8 mouse cellular contexts compared by ENCODE assay signal in the genomic region with DNA sequence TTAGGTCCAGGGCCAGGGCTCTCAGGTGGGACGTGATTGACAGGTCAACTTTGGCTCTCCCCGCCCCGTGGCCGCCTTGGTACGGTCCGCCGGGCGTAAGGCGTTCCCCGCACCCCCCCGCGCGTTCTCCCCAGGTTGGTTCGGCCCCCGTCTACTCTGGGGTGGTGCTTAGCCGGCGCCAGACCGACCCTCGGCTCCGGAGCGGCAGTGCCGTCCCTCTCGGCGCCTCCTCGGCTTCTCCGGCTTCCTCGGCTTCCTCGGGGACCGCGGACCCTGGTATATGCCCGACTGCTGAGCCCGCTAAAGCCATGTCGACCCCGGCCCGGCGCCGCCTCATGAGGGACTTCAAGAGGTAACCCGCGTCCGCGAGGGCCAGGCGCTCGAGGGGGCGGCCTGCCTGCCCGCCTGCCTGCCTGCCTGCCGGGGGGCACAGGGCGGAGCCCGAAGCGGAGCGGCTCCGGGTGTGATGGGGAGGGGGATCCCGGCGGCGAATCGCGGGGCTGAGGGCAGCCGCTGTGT. TPM values are rescaled to one million over a fixed set of nuclear protein-coding genes. Genes with fewer than 3 reads are reported as not detected.
DNase-seq lines count a peak whose midpoint lies in the region; ATAC-seq and TF ChIP-seq lines count a peak whose summit lies in the region.

No protein-coding gene starts in this region.

- H3K27ac ChIP-seq in embryonic facial prominence, embryonic 10.5 days (replicated peaks) = peak overlapping the region; percentile 88
- H3K27ac ChIP-seq in intestine, postnatal 0 days (ENCODE audit: low read depth, low read length) = peak overlapping the region; percentile 80
- peak overlapping the region; percentile 88 for H3K27ac ChIP-seq in midbrain, embryonic 10.5 days (replicated peaks)

- H3K9me3 ChIP-seq in embryonic facial prominence, embryonic 10.5 days = no peaks in the 10 kb centered on the region
- H3K9me3 ChIP-seq in intestine, postnatal 0 days (ENCODE audit: control insufficient read depth) = no peaks in the 10 kb centered on the region
- H3K9me3 ChIP-seq in midbrain, embryonic 10.5 days (replicated peaks) = peaks cover 9% of the 10 kb centered on the region; the same call in 1 of the 2 replicates

- peaks cover 9% of the 10 kb centered on the region for H3K27me3 ChIP-seq in embryonic facial prominence, embryonic 10.5 days (replicated peaks; ENCODE audit: low read depth, poor library complexity, severe bottlenecking)
- no peaks in the 10 kb centered on the region for H3K27me3 ChIP-seq in intestine, postnatal 0 days (replicated peaks; ENCODE audit: control insufficient read depth, insufficient read depth, low read length)
- H3K27me3 ChIP-seq in midbrain, embryonic 10.5 days (ENCODE audit: low read depth, poor library complexity, severe bottlenecking) = no peaks in the 10 kb centered on the region

- H3K4me2 ChIP-seq in intestine, postnatal 0 days (replicated peaks; ENCODE audit: low read depth) = peak overlapping the region; percentile 65

- H3K9ac ChIP-seq in intestine, postnatal 0 days (ENCODE audit: low read depth, low read length) = peak overlapping the region; percentile 83

- DNase-seq in adrenal gland, postnatal 10 days = peak; percentile 94
- peak; percentile 92 for DNase-seq in embryonic facial prominence, embryonic 10.5 days (ENCODE audit: low spot score)
- peak; percentile 78 to 83 for DNase-seq in left cerebral cortex, postnatal 36 days (ENCODE audit: low spot score in 2 of 2)
- peak; percentile 83 for DNase-seq in midbrain, embryonic 10.5 days (ENCODE audit: low spot score)
- peak; percentile 72 to 80 for DNase-seq in right cerebral cortex, postnatal 36 days (ENCODE audit: low spot score in 2 of 2)
- peak; percentile 78 to 87 for DNase-seq in urinary bladder, postnatal 4 days (ENCODE audit: low spot score in 2 of 2)

- H3K36me3 ChIP-seq in embryonic facial prominence, embryonic 10.5 days (replicated peaks) = peaks cover 7% of the 10 kb centered on the region; the same call in 1 of the 2 replicates
- H3K36me3 ChIP-seq in intestine, postnatal 0 days (ENCODE audit: control insufficient read depth, insufficient read depth) = peaks cover 5% of the 10 kb centered on the region; the same call in 1 of the 2 replicates
- 0 out of 2 replicates have a peak, but pooled peaks cover 6% of the 10 kb centered on the region for H3K36me3 ChIP-seq in midbrain, embryonic 10.5 days

- intact Hi-C loops in left cerebral cortex, postnatal 36 days (cut with DNase I) = no loop called here

- ATAC-seq in granulocyte monocyte progenitor cell, adult 5-6 weeks (replicated peaks; ENCODE audit: poor library complexity, severe bottlenecking) = peak; percentile 88
- peak; percentile 94 for ATAC-seq in intestine, postnatal 0 days

- no peak for TF ChIP-seq CTCF in intestine, postnatal 0 days (IDR thresholded peaks at IDR 0.05; ENCODE audit: low read depth)

- H3K4me3 ChIP-seq in embryonic facial prominence, embryonic 10.5 days = peak overlapping the region; percentile 76
- H3K4me3 ChIP-seq in intestine, postnatal 0 days (ENCODE audit: low read depth, low read length) = peak overlapping the region; percentile 71
- peak overlapping the region; percentile 76 for H3K4me3 ChIP-seq in midbrain, embryonic 10.5 days

- peaks cover 5% of the 10 kb centered on the region for H3K4me1 ChIP-seq in embryonic facial prominence, embryonic 10.5 days
- H3K4me1 ChIP-seq in intestine, postnatal 0 days (replicated peaks; ENCODE audit: control insufficient read depth, insufficient read depth, low read length) = no peaks in the 10 kb centered on the region
- H3K4me1 ChIP-seq in midbrain, embryonic 10.5 days = peaks cover 5% of the 10 kb centered on the region

- WGBS in embryonic facial prominence, embryonic 10.5 days = 15% methylated on average over 57 of the region's 57 CpGs
- WGBS in intestine, postnatal 0 days = 19% methylated on average over 57 of the region's 57 CpGs
- WGBS in midbrain, embryonic 10.5 days = 16% methylated on average over 57 of the region's 57 CpGs

RNA-seq across cellular contexts. Expression of gene C330007P06Rik, which starts 0.3 kb away (rescaled TPM):
- total RNA-seq in adrenal gland, postnatal 10 days (2021) = 10 to 100 TPM; 41.0 to 46.1 TPM
- 34.1 and 35.4 TPM in 2 replicates for polyA plus RNA-seq in embryonic facial prominence, embryonic 10.5 days (2016; fragmentation: Nextera tagmentation; extraction: Ambion mirVana)
- 26.3 and 26.8 TPM in 2 replicates for total RNA-seq in granulocyte monocyte progenitor cell, adult 5-6 weeks (2014; fragmentation: Nextera tagmentation)
- 70.1 and 71.1 TPM in 2 replicates for total RNA-seq in granulocyte monocyte progenitor cell, adult 5-6 weeks (2017)
- polyA plus RNA-seq in intestine, postnatal 0 days (2015; fragmentation: Nextera tagmentation; extraction: Ambion mirVana) = 17.8 and 18.1 TPM in 2 replicates
- total RNA-seq in left cerebral cortex, postnatal 36 days (2021) = 10 to 100 TPM; 37.2 to 37.7 TPM
- polyA plus RNA-seq in midbrain, embryonic 10.5 days (2016; fragmentation: Nextera tagmentation; extraction: Ambion mirVana) = 30.9 and 32.1 TPM in 2 replicates

RNA-seq across cellular contexts. Expression of gene Ube2a, which starts 0.5 kb away (rescaled TPM):
- 10 to 100 TPM; 60.0 to 66.5 TPM for total RNA-seq in adrenal gland, postnatal 10 days (2021)
- polyA plus RNA-seq in embryonic facial prominence, embryonic 10.5 days (2016; fragmentation: Nextera tagmentation; extraction: Ambion mirVana) = 126 and 130 TPM in 2 replicates
- total RNA-seq in granulocyte monocyte progenitor cell, adult 5-6 weeks (2014; fragmentation: Nextera tagmentation) = 108 and 126 TPM in 2 replicates
- 12.7 and 28.0 TPM in 2 replicates for total RNA-seq in granulocyte monocyte progenitor cell, adult 5-6 weeks (2017)
- 153 and 168 TPM in 2 replicates for polyA plus RNA-seq in intestine, postnatal 0 days (2015; fragmentation: Nextera tagmentation; extraction: Ambion mirVana)
- total RNA-seq in left cerebral cortex, postnatal 36 days (2021) = 10 to 100 TPM; 48.7 to 50.8 TPM
- 131 TPM in 2 replicates for polyA plus RNA-seq in midbrain, embryonic 10.5 days (2016; fragmentation: Nextera tagmentation; extraction: Ambion mirVana)

RNA-seq across cellular contexts. Expression of gene Nkrf, which starts 28.5 kb away (rescaled TPM):
- 1 to 10 TPM; 7.0 to 7.9 TPM for total RNA-seq in adrenal gland, postnatal 10 days (2021)
- polyA plus RNA-seq in embryonic facial prominence, embryonic 10.5 days (2016; fragmentation: Nextera tagmentation; extraction: Ambion mirVana) = 2.4 and 2.5 TPM in 2 replicates
- total RNA-seq in granulocyte monocyte progenitor cell, adult 5-6 weeks (2014; fragmentation: Nextera tagmentation) = 17.9 and 19.6 TPM in 2 replicates
- total RNA-seq in granulocyte monocyte progenitor cell, adult 5-6 weeks (2017) = 12.9 and 14.1 TPM in 2 replicates
- 1.4 TPM in 2 replicates for polyA plus RNA-seq in intestine, postnatal 0 days (2015; fragmentation: Nextera tagmentation; extraction: Ambion mirVana)
- 10 to 100 TPM; 31.2 to 32.3 TPM for total RNA-seq in left cerebral cortex, postnatal 36 days (2021)
- 2.8 and 4.3 TPM in 2 replicates for polyA plus RNA-seq in midbrain, embryonic 10.5 days (2016; fragmentation: Nextera tagmentation; extraction: Ambion mirVana)

Comparison
In these comparisons a context has a peak if more than half of its experiments do, and no peak if none do; other contexts are left out.
1. Peak in every context shown above with its lines: DNase-seq, ATAC-seq, H3K4me3 ChIP-seq and H3K27ac ChIP-seq.